Mouse (Mus musculus) stomach, postnatal 0 days (tissue): ENCODE results near the gene Mgat5. TPM values are rescaled to one million over a fixed set of nuclear protein-coding genes. Genes with fewer than 3 reads are reported as not detected.

ENCODE experiments used
- ATAC-seq: fragments of 200-750 bp; cut with Nextera tagmentation; 2 replicates; pipeline ENCODE4 v1.8.0; 2017; ENCODE audit not compliant: low FRiP score, low TSS enrichment
- DNase-seq: peaks from one replicate; pipeline ENCODE4 v3.0.0-alpha.2; 2016; ENCODE audit warnings: low spot score
- H3K27ac ChIP-seq: fragments of 300-500 bp; sonication (generic); replicated peaks from 2 replicates; pipeline ENCODE4 v1.5.1; 2014; ENCODE audit warnings: mild to moderate bottlenecking, control low read depth
- H3K27me3 ChIP-seq: fragments of 300-500 bp; sonication (generic); 2 replicates; pipeline ENCODE4 v1.6.1; 2014; ENCODE audit warnings: low read length; ENCODE audit not compliant: control insufficient read depth, insufficient read depth
- H3K36me3 ChIP-seq: fragments of 300-500 bp; sonication (generic); 2 replicates; pipeline ENCODE4 v1.6.1; 2014; ENCODE audit warnings: low read length, mixed read lengths; ENCODE audit not compliant: control insufficient read depth, insufficient read depth
- H3K4me1 ChIP-seq: fragments of 300-500 bp; sonication (generic); replicated peaks from 2 replicates; pipeline ENCODE4 v1.6.1; 2014; ENCODE audit warnings: antibody characterized with exemption; ENCODE audit not compliant: control insufficient read depth, insufficient read depth
- H3K4me2 ChIP-seq: fragments of 300-500 bp; sonication (generic); replicated peaks from 2 replicates; pipeline ENCODE4 v1.6.1; 2014; ENCODE audit warnings: low read depth, mild to moderate bottlenecking, control low read depth, moderate library complexity
- H3K4me3 ChIP-seq: fragments of 300-500 bp; sonication (generic); 2 replicates; pipeline ENCODE4 v1.5.1; 2014; ENCODE audit warnings: low read depth, low read length, control low read depth
- H3K9ac ChIP-seq: fragments of 300-500 bp; sonication (generic); 2 replicates; pipeline ENCODE4 v1.6.1; 2014; ENCODE audit warnings: mild to moderate bottlenecking, low read length, control low read depth, mixed read lengths
- H3K9me3 ChIP-seq: fragments of 300-500 bp; sonication (generic); 2 replicates; pipeline ENCODE4 v1.6.1; 2016; ENCODE audit warnings: low read length; ENCODE audit not compliant: control insufficient read depth
- CTCF ChIP-seq: IDR thresholded peaks from 2 replicates; pipeline ENCODE4 v1.5.1; 2016; ENCODE audit warnings: antibody characterized with exemption, low read depth, mild to moderate bottlenecking, moderate library complexity
- EP300 ChIP-seq: optimal IDR thresholded peaks from 2 replicates; pipeline ENCODE3; 2016; ENCODE audit warnings: antibody characterized with exemption
- WGBS: fragments of 180-500 bp; shearing (Covaris S2); extraction: QIAGEN DNeasy Blood & Tissue Kit; methylation state at CpG from one replicate; pipeline ENCODE4 v1.1.7; 2014; 5-methylcytosine and 5-hydroxymethylcytosine counted together
- polyA plus RNA-seq: library from polyadenylated mRNA; unstranded; fragments of >200 nt; fragmentation: Nextera tagmentation; extraction: Ambion mirVana; gene quantifications from 2 replicates; pipeline ENCODE4 v1.2.1, GENCODE M21; 2015

Mgat5 gene
- polyA plus RNA-seq, 1 experiment from 2014 or later: 2.0 TPM

DNA sequence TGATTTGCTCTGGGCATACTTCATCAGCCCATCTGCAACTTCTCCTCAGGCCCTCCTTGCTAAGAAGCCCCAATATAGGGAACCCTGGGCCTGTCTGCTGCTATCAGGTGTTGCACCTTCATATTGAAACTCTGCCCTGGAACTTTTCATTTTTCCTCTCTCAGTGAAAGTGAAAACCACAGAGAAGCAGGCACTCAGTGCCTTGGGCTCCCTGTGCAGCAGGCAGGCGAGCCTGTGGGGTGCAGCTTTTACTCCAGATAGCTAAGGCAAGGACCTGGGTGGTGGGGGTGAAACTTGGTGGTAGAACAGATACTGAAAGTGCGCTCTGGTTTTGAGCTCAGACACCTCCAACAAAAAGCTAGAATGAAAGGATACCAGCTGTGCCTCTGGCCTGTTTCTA is 100.8 kb downstream of the Mgat5 start:
- ATAC-seq (no peak), DNase-seq (no peak)
- Histone ChIP-seq H3K4me3 (no peak overlapping the region), H3K4me2 (no peak overlapping the region), H3K9me3 (no peaks in the 10 kb centered on the region), H3K9ac (no peak overlapping the region), H3K36me3 (no peaks in the 10 kb centered on the region), H3K4me1 (no peaks in the 10 kb centered on the region), H3K27ac (no peak overlapping the region), H3K27me3 (no peaks in the 10 kb centered on the region)
- WGBS: 90% methylated on average over 2 of the region's 2 CpGs
- no peak for TF ChIP-seq EP300
- no peak for TF ChIP-seq CTCF

DNA sequence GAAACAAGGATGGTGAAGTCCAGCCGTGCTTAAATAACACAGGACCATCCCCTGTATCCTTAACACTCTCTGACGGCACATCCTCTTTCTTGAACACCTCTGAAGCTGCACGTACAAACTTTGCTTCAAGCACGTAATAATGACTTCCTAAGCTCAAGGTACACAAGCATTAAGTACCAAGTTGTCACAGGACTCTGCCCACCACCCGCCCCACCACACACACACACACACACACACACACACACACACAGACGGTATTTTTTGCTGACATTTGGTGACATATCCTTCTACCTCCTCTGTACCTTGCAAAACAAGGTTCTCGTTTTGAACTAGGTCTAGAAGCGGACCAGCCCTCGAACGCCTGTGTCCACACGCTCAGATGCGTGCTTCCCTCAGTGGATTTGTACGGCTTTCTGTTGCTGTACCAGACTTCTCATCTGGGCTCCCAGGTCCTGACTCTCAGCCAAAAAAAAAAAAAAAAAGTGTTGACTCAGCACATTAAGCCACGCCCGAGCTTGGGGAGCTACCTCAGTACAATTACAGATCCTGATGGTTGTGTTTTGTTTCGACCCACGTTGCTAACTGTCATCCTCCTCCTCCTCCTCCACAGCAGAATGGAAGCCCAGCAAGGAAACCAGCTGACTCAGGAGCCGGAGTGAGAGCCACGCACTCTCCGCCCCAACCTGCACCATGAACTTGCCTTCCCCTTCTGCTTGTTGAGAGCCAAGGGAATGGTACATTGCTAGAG is 101.4 kb downstream of the Mgat5 start:
- Histone ChIP-seq H3K4me1 (no peaks in the 10 kb centered on the region), H3K9ac (no peak overlapping the region), H3K36me3 (no peaks in the 10 kb centered on the region), H3K27ac (no peak overlapping the region), H3K9me3 (no peaks in the 10 kb centered on the region), H3K27me3 (no peaks in the 10 kb centered on the region), H3K4me3 (no peak overlapping the region), H3K4me2 (no peak overlapping the region)
- no peak for TF ChIP-seq CTCF
- TF ChIP-seq EP300: no peak
- WGBS: 60% methylated on average over 20 of the region's 20 CpGs
- ATAC-seq (no peak), DNase-seq (no peak)

GRCm38 (mm10) chr1:127307361-127307760 is 102.5 kb downstream of the Mgat5 start:
- Histone ChIP-seq H3K4me2 (no peak overlapping the region), H3K9me3 (no peaks in the 10 kb centered on the region), H3K4me1 (no peaks in the 10 kb centered on the region), H3K27me3 (no peaks in the 10 kb centered on the region), H3K4me3 (no peak overlapping the region), H3K9ac (no peak overlapping the region), H3K27ac (no peak overlapping the region), H3K36me3 (no peaks in the 10 kb centered on the region)
- no peak for TF ChIP-seq CTCF
- no peak for TF ChIP-seq EP300
- 86% methylated on average over 4 of the region's 4 CpGs for WGBS
- ATAC-seq: no peak
- no peak for DNase-seq

DNA sequence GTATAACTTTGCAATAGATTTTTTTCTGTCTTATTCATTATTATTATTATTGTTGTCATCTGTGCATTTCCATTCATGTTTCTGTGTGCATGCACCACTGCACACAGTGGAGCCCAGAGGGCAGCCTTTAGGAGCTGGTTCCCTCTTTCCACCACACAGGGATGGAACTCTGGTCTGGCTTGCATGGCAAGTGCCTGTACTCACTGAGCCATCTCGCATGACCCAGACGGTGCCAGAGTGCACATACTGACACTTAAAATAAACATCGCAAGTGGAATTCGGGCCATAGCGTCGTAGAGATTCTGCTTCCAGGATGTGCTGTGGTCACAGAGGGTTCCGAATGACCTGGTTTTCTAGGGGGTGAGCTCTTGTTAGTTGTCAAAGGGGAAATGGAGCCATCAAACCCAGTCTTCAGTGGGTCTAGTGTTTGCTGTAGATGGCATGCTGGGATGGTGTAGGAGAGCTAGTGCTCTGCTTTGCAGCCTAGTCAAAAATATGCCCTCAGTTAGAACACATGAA is 103.5 kb downstream of the Mgat5 start:
- WGBS: 69% methylated on average over 7 of the region's 7 CpGs
- Histone ChIP-seq H3K27me3 (no peaks in the 10 kb centered on the region), H3K4me2 (no peak overlapping the region), H3K9ac (no peak overlapping the region), H3K27ac (no peak overlapping the region), H3K4me1 (no peaks in the 10 kb centered on the region), H3K36me3 (no peaks in the 10 kb centered on the region), H3K9me3 (no peaks in the 10 kb centered on the region), H3K4me3 (no peak overlapping the region)
- TF ChIP-seq EP300: no peak
- no peak for TF ChIP-seq CTCF
- no peak for ATAC-seq
- no peak for DNase-seq

DNA sequence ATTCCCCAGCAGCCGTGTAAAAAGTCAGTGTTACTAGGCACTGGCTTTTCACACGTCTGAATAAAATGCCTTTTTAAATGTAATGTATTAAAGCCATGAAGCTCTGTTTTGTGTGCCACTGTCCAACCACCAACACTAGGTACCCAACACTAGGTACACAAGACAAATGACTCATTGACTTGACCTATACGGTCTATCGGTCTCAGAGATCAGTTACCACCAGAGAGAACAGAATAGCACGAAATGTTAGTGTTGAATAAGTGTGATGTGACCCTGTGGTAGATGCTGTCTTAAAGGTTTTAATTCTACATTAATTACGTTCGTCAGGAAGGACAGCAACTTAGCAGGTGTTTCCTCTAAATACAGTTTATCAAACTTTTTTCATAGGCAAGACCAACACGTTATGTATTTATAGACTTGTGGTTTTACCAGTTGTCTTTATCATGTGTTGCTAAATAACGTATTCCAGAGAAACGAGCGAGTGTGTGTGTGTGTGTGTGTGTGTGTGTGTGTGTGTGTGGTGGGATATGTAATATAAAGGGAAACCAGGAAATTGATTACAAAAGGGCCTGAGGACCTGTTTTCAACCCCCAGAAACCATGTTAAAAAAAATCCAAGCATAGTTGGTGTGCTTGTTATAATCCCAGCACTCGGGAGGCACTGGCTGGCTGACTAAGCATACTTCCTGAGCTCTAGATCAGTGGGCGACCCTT is 104.3 kb downstream of the Mgat5 start:
- no peak overlapping the region for H3K4me2 ChIP-seq
- no peaks in the 10 kb centered on the region for H3K9me3 ChIP-seq
- DNase-seq (no peak), ATAC-seq (no peak)
- no peaks in the 10 kb centered on the region for H3K4me1 ChIP-seq
- H3K4me3 ChIP-seq: no peak overlapping the region
- H3K36me3 ChIP-seq: no peaks in the 10 kb centered on the region
- 86% methylated on average over 13 of the region's 13 CpGs for WGBS
- no peaks in the 10 kb centered on the region for H3K27me3 ChIP-seq
- no peak overlapping the region for H3K9ac ChIP-seq
- TF ChIP-seq EP300 (no peak), CTCF (no peak)
- H3K27ac ChIP-seq: no peak overlapping the region

DNA sequence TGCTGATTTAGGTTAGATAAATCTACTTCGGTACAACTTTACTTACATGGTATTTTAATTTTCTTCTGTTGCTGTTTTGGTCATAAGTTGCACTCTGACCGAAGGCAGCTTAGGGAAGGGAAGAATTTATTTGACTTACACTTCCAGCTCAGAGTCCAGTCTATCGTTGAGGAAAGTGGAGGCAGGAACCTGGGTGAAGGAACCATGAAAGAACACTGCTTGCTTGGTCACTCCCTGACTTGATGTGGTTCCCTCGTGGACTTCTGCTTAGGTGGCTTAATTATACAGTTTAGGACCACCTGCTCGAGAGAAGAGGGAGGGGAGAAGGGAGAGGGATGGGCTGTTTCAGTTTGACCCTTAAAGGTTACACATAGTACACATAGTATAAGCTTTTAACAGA is 105.2 kb downstream of the Mgat5 start:
- no peak for DNase-seq
- TF ChIP-seq EP300 (no peak), CTCF (no peak)
- H3K4me2 ChIP-seq: no peak overlapping the region
- 75% methylated on average over 5 of the region's 5 CpGs for WGBS
- no peak overlapping the region for H3K9ac ChIP-seq
- no peaks in the 10 kb centered on the region for H3K9me3 ChIP-seq
- no peaks in the 10 kb centered on the region for H3K4me1 ChIP-seq
- no peak for ATAC-seq
- no peaks in the 10 kb centered on the region for H3K36me3 ChIP-seq
- H3K27ac ChIP-seq: no peak overlapping the region
- no peak overlapping the region for H3K4me3 ChIP-seq
- H3K27me3 ChIP-seq: no peaks in the 10 kb centered on the region
